Mouse (Mus musculus) liver, embryonic 15.5 days (tissue): ENCODE measurements at regions not wholly inside any gene's neighbourhood (a gene's known extent, or its start where the extent isn't known, plus 50 kb on each side); places are given as distances from the start of the nearest gene placed in this dataset.

Source experiments
- ATAC-seq: fragments of 200-750 bp; cut with Nextera tagmentation; 2 replicates; pipeline ENCODE4 v1.8.0; 2017; ENCODE audit warnings: moderate number of reproducible peaks, mild to moderate bottlenecking, moderate library complexity; ENCODE audit not compliant: insufficient read depth
- H3K27ac ChIP-seq: fragments of 300-500 bp; sonication (generic); replicated peaks from 2 replicates; pipeline ENCODE4 v1.5.1; 2015; ENCODE audit warnings: mild to moderate bottlenecking, inconsistent platforms
- H3K27me3 ChIP-seq: fragments of 300-500 bp; sonication (generic); 2 replicates; pipeline ENCODE4 v1.6.1; 2015; ENCODE audit warnings: mild to moderate bottlenecking, inconsistent platforms
- H3K36me3 ChIP-seq: fragments of 300-500 bp; sonication (generic); replicated peaks from 2 replicates; pipeline ENCODE4 v1.6.1; 2015; ENCODE audit warnings: moderate library complexity, mild to moderate bottlenecking, inconsistent platforms
- H3K4me1 ChIP-seq: fragments of 300-500 bp; sonication (generic); replicated peaks from 2 replicates; pipeline ENCODE4 v1.6.1; 2015; ENCODE audit warnings: inconsistent platforms
- H3K4me2 ChIP-seq: fragments of 300-500 bp; sonication (generic); 2 replicates; pipeline ENCODE4 v1.6.1; 2015; ENCODE audit warnings: moderate library complexity, mild to moderate bottlenecking, inconsistent platforms
- H3K4me3 ChIP-seq: fragments of 300-500 bp; sonication (generic); replicated peaks from 2 replicates; pipeline ENCODE4 v1.5.1; 2015; ENCODE audit warnings: mild to moderate bottlenecking, inconsistent platforms
- H3K9ac ChIP-seq: fragments of 300-500 bp; sonication (generic); 2 replicates; pipeline ENCODE4 v1.6.1; 2015; ENCODE audit warnings: moderate library complexity, mild to moderate bottlenecking, inconsistent platforms
- H3K9me3 ChIP-seq: fragments of 300-500 bp; sonication (generic); replicated peaks from 2 replicates; pipeline ENCODE4 v1.6.1; 2016; ENCODE audit warnings: inconsistent platforms
- WGBS: fragments of 180-500 bp; shearing (Covaris S2); methylation state at CpG from one replicate; pipeline ENCODE4 v1.1.7; 2015; ENCODE audit warnings: mixed read lengths; ENCODE audit not compliant: insufficient replicate concordance; 5-methylcytosine and 5-hydroxymethylcytosine counted together

DNA sequence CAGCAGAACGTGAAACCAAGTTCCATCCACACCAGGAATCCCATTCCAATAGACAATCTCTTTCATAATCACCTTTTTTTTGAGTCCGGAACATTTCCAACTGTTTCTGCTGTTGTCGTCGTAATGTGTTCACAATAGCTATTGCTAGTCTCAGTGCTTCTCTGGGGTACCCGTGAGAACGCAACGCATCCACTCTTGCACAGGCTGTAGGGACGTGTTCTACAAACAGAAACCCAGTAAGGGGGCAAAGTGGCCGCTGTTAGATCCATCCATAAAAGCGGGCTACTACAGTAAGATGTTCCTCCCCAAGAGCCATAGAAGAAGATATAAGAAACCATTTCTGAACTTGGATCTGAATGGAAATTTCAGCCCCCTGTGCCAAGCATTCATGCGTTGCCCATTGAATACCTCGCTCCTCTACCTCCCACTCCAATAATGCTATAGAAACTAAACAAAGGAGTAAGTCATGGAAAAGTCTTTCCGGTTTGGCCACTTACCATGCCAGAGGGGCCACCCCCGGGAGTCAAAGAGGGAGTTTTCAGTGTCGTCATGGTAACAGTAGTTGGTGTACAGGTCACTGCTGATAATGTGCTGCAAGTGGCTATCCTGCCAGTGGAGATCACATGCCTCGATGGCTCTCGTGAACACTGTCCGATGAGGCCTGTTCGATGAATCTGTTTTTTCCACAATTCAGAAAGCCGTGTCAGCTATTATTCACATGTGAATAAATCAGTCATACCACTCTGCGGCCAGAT lies 300.6 kb upstream of the Smim15 start:
- Histone ChIP-seq H3K9ac (no peak overlapping the region), H3K4me3 (no peak overlapping the region), H3K27ac (no peak overlapping the region), H3K9me3 (no peaks in the 10 kb centered on the region), H3K27me3 (no peaks in the 10 kb centered on the region), H3K4me1 (no peaks in the 10 kb centered on the region), H3K36me3 (no peaks in the 10 kb centered on the region), H3K4me2 (no peak overlapping the region)
- 80% methylated on average over 21 of the region's 21 CpGs for WGBS
- ATAC-seq = no peak

DNA sequence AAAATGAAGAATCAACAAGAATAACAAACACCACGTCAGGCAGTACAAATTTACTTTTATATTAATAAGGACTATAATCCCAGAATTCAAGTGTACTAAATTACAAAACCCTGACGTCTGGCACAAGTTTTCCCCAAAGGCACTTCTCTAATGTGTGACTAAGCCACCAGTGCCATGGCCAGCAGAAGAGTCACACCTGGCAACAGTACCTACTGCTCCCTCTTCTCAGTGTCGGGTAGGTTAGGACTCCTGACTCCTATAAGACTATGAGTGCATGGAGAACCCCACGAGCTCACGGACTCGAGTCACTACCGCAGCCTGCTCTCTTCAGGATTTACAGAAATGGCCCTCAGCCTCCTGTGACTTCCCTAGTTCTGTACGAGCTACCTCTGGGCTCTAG lies 307.7 kb upstream of the Smim15 start:
- H3K9me3 ChIP-seq = no peaks in the 10 kb centered on the region
- H3K4me3 ChIP-seq = no peak overlapping the region
- no peak for ATAC-seq
- H3K9ac ChIP-seq = no peak overlapping the region
- no peaks in the 10 kb centered on the region for H3K4me1 ChIP-seq
- H3K27me3 ChIP-seq = no peaks in the 10 kb centered on the region
- H3K4me2 ChIP-seq = no peak overlapping the region
- 64% methylated on average over 8 of the region's 8 CpGs for WGBS
- H3K36me3 ChIP-seq = no peaks in the 10 kb centered on the region
- H3K27ac ChIP-seq = no peak overlapping the region

DNA sequence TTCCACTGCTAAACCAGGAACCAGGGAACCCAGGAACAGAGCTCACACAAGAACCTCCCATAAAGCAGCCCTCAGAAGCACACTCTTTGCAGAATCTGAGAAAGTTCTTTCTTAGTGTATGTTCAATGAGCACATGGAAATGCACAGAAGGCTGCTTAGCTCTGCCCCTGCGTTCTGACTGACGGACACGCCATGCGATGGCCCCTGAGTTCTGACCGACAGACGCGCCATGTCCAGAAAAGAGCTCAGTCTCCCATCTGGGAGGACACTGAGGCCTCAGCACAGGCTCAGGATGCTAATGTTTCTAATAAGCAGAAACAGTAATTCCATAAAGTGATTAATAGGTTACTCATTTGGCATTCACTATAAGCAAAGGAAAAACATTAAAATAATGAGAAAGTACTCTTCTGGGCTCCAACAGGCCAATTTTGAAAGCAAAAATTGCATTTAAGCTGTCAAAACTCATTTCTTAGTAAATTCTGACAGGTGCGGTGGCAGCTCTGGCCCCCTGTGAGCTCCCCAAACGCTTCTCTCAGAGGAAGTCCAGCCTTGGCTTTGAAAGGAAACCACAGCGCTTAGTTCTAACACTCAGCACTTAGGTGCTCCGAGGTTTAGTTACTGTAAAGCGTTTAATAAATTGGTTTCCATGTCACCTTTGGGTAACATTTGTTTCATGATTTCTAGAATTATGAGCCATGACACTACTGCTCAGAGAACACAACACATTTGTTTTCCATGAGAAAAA lies 309.9 kb upstream of the Smim15 start:
- H3K4me3 ChIP-seq = no peak overlapping the region
- no peaks in the 10 kb centered on the region for H3K27me3 ChIP-seq
- no peak overlapping the region for H3K27ac ChIP-seq
- H3K9ac ChIP-seq = no peak overlapping the region
- 60% methylated on average over 12 of the region's 12 CpGs for WGBS
- ATAC-seq = no peak
- H3K4me2 ChIP-seq = no peak overlapping the region
- no peaks in the 10 kb centered on the region for H3K36me3 ChIP-seq
- no peaks in the 10 kb centered on the region for H3K9me3 ChIP-seq
- no peaks in the 10 kb centered on the region for H3K4me1 ChIP-seq

DNA sequence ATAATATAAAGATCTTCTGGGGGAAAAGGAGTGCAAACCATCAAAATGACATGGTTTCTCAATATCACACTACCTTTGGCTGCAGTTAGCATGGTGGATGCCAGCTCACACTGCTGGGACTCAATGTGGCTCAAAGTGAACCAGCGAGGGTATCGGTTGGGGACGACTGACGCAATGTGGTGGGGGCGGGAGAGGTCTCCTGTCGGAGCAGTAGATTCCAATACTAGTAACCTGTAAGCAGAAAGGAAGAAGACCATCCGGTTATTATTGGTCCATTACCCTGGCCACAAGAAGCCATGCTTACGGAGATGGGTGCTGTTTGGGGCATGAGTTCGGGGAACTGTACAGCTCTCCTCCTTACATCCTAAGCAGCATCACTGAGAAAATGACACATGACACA lies 313.3 kb upstream of the Smim15 start:
- Histone ChIP-seq H3K9me3 (no peaks in the 10 kb centered on the region), H3K27me3 (no peaks in the 10 kb centered on the region), H3K9ac (no peak overlapping the region), H3K4me1 (no peaks in the 10 kb centered on the region), H3K4me2 (no peak overlapping the region), H3K36me3 (peaks cover 6% of the 10 kb centered on the region; the same call in 1 of the 2 replicates), H3K4me3 (no peak overlapping the region), H3K27ac (no peak overlapping the region)
- 79% methylated on average over 9 of the region's 9 CpGs for WGBS
- ATAC-seq = no peak

DNA sequence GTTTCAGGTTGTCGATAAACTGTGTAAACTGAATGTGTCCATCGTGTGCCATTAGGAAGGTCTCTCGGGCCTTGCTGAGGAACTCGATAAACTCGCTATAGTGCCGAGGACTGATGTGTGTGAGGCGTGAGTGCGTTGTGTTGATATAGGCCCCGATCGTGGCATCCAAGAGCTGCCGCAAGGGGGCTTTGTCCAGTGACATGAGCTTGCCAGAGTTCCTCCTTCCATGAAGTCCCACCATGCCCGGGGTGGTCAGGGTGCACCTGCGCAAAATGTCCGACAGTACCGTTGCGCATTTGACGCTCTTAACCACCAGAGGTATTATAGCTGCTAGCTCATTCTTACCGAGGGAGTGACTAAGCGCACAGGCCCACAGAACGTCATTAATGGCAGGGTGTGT lies 317.8 kb upstream of the Smim15 start:
- Histone ChIP-seq H3K4me2 (no peak overlapping the region), H3K27ac (no peak overlapping the region), H3K4me1 (no peaks in the 10 kb centered on the region), H3K4me3 (no peak overlapping the region), H3K9ac (no peak overlapping the region), H3K36me3 (peaks cover 6% of the 10 kb centered on the region; the same call in 1 of the 2 replicates), H3K27me3 (no peaks in the 10 kb centered on the region), H3K9me3 (no peaks in the 10 kb centered on the region)
- WGBS = 85% methylated on average over 20 of the region's 20 CpGs
- no peak for ATAC-seq

DNA sequence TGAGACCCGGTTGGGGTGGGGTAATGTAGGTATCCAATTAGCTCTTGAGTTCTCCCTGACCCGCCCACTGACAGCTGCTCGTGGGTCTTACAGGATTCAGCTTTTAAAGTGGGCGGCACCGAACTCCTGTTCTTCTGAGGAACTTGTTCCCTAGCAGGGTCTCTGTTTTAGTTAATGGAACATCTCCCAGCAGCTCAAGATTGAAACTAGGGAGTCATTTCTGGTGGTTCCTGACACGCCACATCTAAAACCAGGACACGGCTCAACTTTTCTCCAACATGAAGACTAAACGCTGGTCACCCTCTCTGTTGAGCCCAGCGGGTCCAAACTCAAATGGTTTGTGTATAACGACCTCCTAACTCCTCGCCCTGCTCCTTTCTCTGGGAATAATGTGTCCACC lies 322.3 kb upstream of the Smim15 start:
- no peak overlapping the region for H3K4me3 ChIP-seq
- H3K27ac ChIP-seq = no peak overlapping the region
- H3K4me2 ChIP-seq = no peak overlapping the region
- H3K9ac ChIP-seq = no peak overlapping the region
- peaks cover 5% of the 10 kb centered on the region; the same call in 1 of the 2 replicates for H3K36me3 ChIP-seq
- no peaks in the 10 kb centered on the region for H3K9me3 ChIP-seq
- ATAC-seq = no peak
- no peaks in the 10 kb centered on the region for H3K27me3 ChIP-seq
- H3K4me1 ChIP-seq = no peaks in the 10 kb centered on the region
- 72% methylated on average over 11 of the region's 11 CpGs for WGBS

DNA sequence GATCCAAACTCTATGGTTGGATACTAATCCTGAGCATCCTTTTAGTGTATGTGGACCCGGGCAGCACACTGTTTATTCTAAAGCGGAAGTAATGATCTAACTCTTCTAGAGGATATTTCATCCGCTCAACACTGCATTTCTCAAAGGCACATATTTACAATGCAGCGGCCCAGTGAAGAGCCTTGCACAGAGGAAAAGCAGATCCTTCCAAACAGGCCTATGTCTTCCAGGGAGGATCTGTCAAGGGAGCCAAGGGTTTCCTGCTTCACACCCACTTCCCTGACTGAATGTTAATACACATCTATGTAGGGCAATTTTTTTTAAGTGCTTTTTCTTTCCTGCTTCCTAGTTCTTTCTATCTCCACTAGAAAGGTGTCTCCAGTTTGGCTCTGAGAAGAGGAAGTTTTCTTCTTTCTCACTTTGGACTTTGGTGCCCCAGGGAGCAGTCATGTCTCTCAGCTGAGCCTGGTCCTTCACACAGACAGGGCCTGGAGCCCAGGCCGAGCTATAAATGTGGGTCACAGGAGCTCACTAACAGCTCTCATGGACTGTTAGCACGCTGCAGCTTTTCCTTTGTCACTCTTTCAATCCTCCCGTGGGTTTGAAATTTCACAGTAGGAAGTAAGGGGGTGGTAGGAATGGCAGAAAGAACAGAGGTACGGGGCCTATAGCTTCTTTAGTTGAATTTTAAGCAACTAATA lies 323.2 kb upstream of the Smim15 start:
- no peak overlapping the region for H3K27ac ChIP-seq
- H3K9me3 ChIP-seq = no peaks in the 10 kb centered on the region
- no peaks in the 10 kb centered on the region for H3K36me3 ChIP-seq
- 71% methylated on average over 8 of the region's 8 CpGs for WGBS
- no peak overlapping the region for H3K4me3 ChIP-seq
- no peak overlapping the region for H3K4me2 ChIP-seq
- H3K4me1 ChIP-seq = no peaks in the 10 kb centered on the region
- no peak for ATAC-seq
- no peaks in the 10 kb centered on the region for H3K27me3 ChIP-seq
- H3K9ac ChIP-seq = no peak overlapping the region

DNA sequence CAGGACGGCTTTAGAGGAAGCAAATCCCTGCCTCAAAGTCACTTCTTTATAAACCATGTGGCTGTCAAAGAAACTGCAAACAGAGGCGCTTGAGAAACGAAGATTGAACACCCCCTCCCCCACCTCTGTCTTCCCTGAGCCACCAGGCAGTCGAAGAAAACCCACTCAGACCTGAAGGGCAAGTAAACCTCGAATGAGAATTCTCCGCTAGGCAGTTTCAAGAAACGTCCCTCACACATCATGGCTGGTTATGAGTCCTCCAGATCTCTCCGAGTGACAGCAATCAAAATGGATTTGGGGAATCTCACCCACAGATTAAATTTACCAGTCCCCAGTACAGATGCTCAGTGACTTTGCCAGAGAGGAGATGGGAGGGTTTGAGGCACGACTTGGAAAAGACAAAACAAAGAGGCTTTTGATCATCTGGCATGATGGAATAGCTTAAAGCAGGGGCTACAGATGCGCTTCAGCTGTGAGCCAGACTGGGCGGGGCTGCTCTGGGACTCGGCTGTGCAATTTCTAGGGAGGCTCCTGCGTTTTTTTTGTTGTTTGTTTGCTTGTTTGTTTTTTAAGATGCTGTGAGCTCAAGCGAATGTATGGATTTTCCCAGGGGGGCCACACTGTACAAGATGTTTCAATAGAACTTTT lies 325.1 kb upstream of the Smim15 start:
- no peak overlapping the region for H3K4me3 ChIP-seq
- no peaks in the 10 kb centered on the region for H3K27me3 ChIP-seq
- no peaks in the 10 kb centered on the region for H3K36me3 ChIP-seq
- no peak overlapping the region for H3K4me2 ChIP-seq
- no peak for ATAC-seq
- 46% methylated on average over 14 of the region's 14 CpGs for WGBS
- H3K4me1 ChIP-seq = no peaks in the 10 kb centered on the region
- H3K9me3 ChIP-seq = no peaks in the 10 kb centered on the region
- no peak overlapping the region for H3K9ac ChIP-seq
- no peak overlapping the region for H3K27ac ChIP-seq

DNA sequence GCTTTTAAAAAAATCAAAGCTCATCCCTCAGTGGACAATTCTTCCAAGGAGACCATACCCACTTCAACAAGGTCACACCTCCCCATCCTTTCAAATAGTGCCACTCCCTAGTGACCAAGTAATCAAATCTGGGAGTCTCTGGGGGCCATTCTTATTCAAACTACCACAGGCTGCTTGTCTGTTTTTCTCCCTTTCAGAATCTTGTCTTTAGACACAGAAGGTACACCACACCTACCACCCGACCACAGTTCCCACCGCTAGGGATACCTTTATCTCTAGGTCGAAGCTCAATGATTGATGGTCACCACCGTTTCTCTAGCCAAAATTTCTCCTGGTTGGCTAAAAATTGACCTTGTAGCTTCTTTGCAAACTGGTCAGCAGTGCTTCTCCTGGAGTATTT lies 328.6 kb upstream of the Smim15 start:
- H3K27me3 ChIP-seq = no peaks in the 10 kb centered on the region
- H3K9ac ChIP-seq = no peak overlapping the region
- no peaks in the 10 kb centered on the region for H3K4me1 ChIP-seq
- ATAC-seq = no peak
- H3K4me3 ChIP-seq = no peak overlapping the region
- H3K9me3 ChIP-seq = no peaks in the 10 kb centered on the region
- H3K27ac ChIP-seq = no peak overlapping the region
- WGBS = 47% methylated on average over 4 of the region's 4 CpGs
- H3K4me2 ChIP-seq = no peak overlapping the region
- no peaks in the 10 kb centered on the region for H3K36me3 ChIP-seq

DNA sequence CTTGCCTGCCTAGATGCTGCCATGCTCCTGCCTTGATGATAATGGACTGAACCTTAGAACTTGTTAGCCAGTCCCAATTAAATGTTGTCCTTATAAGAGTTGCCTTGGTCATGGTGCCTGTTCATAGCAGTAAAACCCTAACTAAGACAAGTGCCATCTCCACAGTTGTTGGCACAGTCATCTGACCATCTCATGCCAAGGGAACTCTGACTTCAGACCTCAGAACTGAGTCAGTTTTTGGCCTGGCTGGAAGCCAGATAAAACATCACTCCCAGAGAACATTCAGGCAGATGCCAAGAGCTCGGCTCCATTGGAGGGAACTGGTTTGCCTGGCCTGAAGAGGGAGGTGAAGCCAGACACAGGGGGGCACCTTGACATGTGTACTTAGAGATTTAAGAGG lies 330.2 kb upstream of the Smim15 start:
- no peak for ATAC-seq
- no peaks in the 10 kb centered on the region for H3K9me3 ChIP-seq
- H3K36me3 ChIP-seq = no peaks in the 10 kb centered on the region
- H3K4me1 ChIP-seq = no peaks in the 10 kb centered on the region
- no peak overlapping the region for H3K27ac ChIP-seq
- H3K9ac ChIP-seq = no peak overlapping the region
- WGBS = 58% methylated on average over 1 of the region's 1 CpGs
- no peak overlapping the region for H3K4me2 ChIP-seq
- H3K4me3 ChIP-seq = no peak overlapping the region
- H3K27me3 ChIP-seq = no peaks in the 10 kb centered on the region
